18 mouse cellular contexts compared by ENCODE assay signal in the genomic region with DNA sequence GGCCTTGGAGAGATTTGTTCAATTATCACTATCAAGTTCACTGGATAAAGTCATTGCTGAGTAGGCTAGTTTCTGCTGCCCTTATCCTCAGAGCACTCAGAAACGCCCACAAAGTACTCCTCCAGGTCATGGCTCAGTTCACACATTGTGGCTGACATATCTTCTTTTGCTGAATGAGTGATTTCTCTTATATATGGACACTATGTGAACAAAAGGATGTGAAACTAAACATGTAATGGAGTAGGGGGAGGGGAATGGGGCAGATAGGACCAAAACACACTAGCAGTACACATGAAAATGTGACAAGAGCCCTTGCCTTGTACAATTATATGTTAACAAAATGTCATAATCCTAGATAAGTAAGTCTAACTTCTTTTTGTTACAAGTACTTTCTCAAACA. TPM values are rescaled to one million over a fixed set of nuclear protein-coding genes. Genes with fewer than 3 reads are reported as not detected.
DNase-seq lines count a peak whose midpoint lies in the region.
"Had no signal": no experiment of that assay in that cellular context is flagged by ENCODE, and none has a peak within 500 bp of the region (broad histone marks: within the 10 kb centered on the region; RNA-seq: fewer than 3 reads in every experiment).

No protein-coding gene starts in this region.

- H3K36me3 ChIP-seq in splenic B cell, adult 2 months (ENCODE audit: control insufficient read depth, insufficient read depth, low read length, poor library complexity, severe bottlenecking) = no peaks in the 10 kb centered on the region

- peak; percentile 14 for DNase-seq in ovary, adult 18-20 months (ENCODE audit: low spot score)
- no peak for DNase-seq in ovary, postnatal 36 days (ENCODE audit: low spot score)
- peak; percentile 58 for DNase-seq in A20 (ENCODE audit: low read depth, low spot score)
- peak; percentile 20 to 36 for DNase-seq in B cell, adult 2 months
- peak; percentile 64 for DNase-seq in splenic B cell, adult 2 months (ENCODE audit: low read depth, low spot score)
- DNase-seq in gastrocnemius, postnatal 14 days = no peak
- DNase-seq: adrenal gland, postnatal 14 days; cerebellum, adult 11-12 months; cerebellum, adult 9-10 months; cerebellum, postnatal 36 days; gastrocnemius, postnatal 10 days; heart, adult 2 months; heart, postnatal 36 days had no signal

- intact Hi-C loops in gastrocnemius, postnatal 14 days (cut with DNase I; ENCODE audit: low total_unique reads) = no loop called here

- H3K27me3 ChIP-seq in splenic B cell, adult 2 months (ENCODE audit: control insufficient read depth, insufficient read depth, low read length, poor library complexity, severe bottlenecking) = no peaks in the 10 kb centered on the region
- H3K27me3 ChIP-seq: embryonic facial prominence, embryonic 13.5 days; forebrain, embryonic 12.5 days; heart, embryonic 13.5 days; hindbrain, embryonic 15.5 days; Patski had no signal

RNA-seq across cellular contexts. Expression of a gene that starts 11.4 kb away (rescaled TPM):
- 1 to 10 TPM; 5.5 to 5.8 TPM for total RNA-seq in gastrocnemius, postnatal 14 days (2021)

RNA-seq across cellular contexts. Expression of a gene that starts 27.0 kb away (rescaled TPM):
- 10 to 100 TPM; 17.2 to 18.1 TPM for total RNA-seq in gastrocnemius, postnatal 14 days (2021)

Comparison
In these comparisons a context has a peak if more than half of its experiments do, and no peak if none do; other contexts are left out.
1. DNase-seq: peak in ovary, adult 18-20 months (single experiment), A20 (single experiment), B cell, adult 2 months (2 of 2) and splenic B cell, adult 2 months (single experiment); none in ovary, postnatal 36 days (single experiment) and gastrocnemius, postnatal 14 days (single experiment).